Mouse (Mus musculus) ES-Bruce4 (cell line): ENCODE measurements around the gene Ccdc13.

Experiments
- CTCF ChIP-seq: IDR thresholded peaks from one replicate; pipeline ENCODE4 v1.8.1; 2011; ENCODE audit warnings: low read depth, low read length
- EP300 ChIP-seq: IDR thresholded peaks from 2 replicates; pipeline ENCODE4 v1.6.1; 2011; ENCODE audit warnings: low read depth, low read length; ENCODE audit not compliant: insufficient read depth
- POLR2A ChIP-seq: IDR thresholded peaks from one replicate; pipeline ENCODE4 v1.8.1; 2011; ENCODE audit warnings: low read length; ENCODE audit not compliant: insufficient read depth

- no peak for TF ChIP-seq CTCF
- TF ChIP-seq EP300: no peak
- no peak for TF ChIP-seq POLR2A
Measured at GRCm38 (mm10) chr9:121864837-121865236, 25.6 kb upstream of the Ccdc13 start.
